In the genomic region with DNA sequence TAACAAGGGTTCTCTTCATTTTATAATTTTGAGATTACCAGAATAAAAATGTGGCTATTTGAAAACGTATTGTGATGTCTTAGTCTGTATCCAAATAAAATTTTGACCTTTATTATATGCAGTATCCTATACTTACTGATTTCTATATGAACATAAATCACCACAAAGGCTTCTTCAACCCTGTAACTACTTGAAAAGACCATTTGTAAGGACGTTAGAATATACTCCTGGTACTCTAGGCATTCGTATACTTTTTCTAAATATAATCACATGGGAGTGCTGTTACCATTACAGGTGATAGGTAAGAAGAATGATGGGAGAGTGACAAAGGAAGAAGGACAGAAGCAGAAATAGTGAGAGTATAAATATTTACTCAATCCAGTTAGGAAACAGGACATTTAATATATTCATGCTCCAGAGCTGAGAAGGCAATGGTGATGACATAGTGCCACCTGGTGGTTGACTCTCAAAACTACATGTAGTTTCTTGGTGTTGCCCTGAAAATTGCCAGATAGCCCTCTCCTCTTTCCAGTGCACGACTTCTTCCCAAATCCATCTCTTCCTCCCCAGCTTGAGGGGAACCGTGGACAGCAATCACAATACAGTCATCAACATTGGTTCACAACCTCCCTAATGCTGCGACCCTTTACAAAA, we compare ENCODE assay signal across 8 mouse cellular contexts. TPM values are rescaled to one million over a fixed set of nuclear protein-coding genes. Genes with fewer than 3 reads are reported as not detected.
DNase-seq lines count a peak whose midpoint lies in the region; ATAC-seq and TF ChIP-seq lines count a peak whose summit lies in the region.

No protein-coding gene starts in this region.

- H3K27me3 ChIP-seq in ES-Bruce4 (ENCODE audit: control insufficient read depth, insufficient read depth, low read length, poor library complexity, severe bottlenecking) = no peaks in the 10 kb centered on the region
- H3K27me3 ChIP-seq in heart, postnatal 0 days (ENCODE audit: control insufficient read depth, insufficient read depth, low read length) = no peaks in the 10 kb centered on the region
- no peaks in the 10 kb centered on the region for H3K27me3 ChIP-seq in kidney, embryonic 16.5 days (ENCODE audit: insufficient read depth, low read length)
- H3K27me3 ChIP-seq in liver, adult 2 months (ENCODE audit: control insufficient read depth, insufficient read depth, low read length) = no peaks in the 10 kb centered on the region
- no peaks in the 10 kb centered on the region for H3K27me3 ChIP-seq in neural tube, embryonic 11.5 days (ENCODE audit: control insufficient read depth, insufficient read depth, low read length)

- TF ChIP-seq POLR2A in ES-Bruce4 (IDR thresholded peaks at IDR 0.05; ENCODE audit: insufficient read depth, low read length) = no peak
- no peak for TF ChIP-seq POLR2A in liver, adult 2 months (IDR thresholded peaks at IDR 0.05; ENCODE audit: extremely low read depth, insufficient read depth, low read length)

- H3K36me3 ChIP-seq in ES-Bruce4 (ENCODE audit: control insufficient read depth, insufficient read depth, low read length, poor library complexity, severe bottlenecking) = no peaks in the 10 kb centered on the region
- H3K36me3 ChIP-seq in heart, postnatal 0 days (replicated peaks; ENCODE audit: control insufficient read depth, insufficient read depth, low read length) = no peaks in the 10 kb centered on the region
- no peaks in the 10 kb centered on the region for H3K36me3 ChIP-seq in kidney, embryonic 16.5 days (ENCODE audit: insufficient read depth, low read length)
- H3K36me3 ChIP-seq in liver, adult 2 months (ENCODE audit: control insufficient read depth, insufficient read depth, low read length) = no peaks in the 10 kb centered on the region
- no peaks in the 10 kb centered on the region for H3K36me3 ChIP-seq in neural tube, embryonic 11.5 days (ENCODE audit: control insufficient read depth, insufficient read depth, low read length)

- H3K4me3 ChIP-seq in ES-Bruce4 (ENCODE audit: low read depth, low read length) = no peak overlapping the region
- no peak overlapping the region for H3K4me3 ChIP-seq in heart, postnatal 0 days (ENCODE audit: low read depth, low read length)
- no peak overlapping the region for H3K4me3 ChIP-seq in kidney, embryonic 16.5 days (ENCODE audit: low read length)
- H3K4me3 ChIP-seq in liver, adult 2 months (ENCODE audit: insufficient read depth, low read depth, low read length) = no peak overlapping the region
- H3K4me3 ChIP-seq in neural tube, embryonic 11.5 days (ENCODE audit: low read depth, low read length) = no peak overlapping the region

- peak; percentile 33; the same call in 1 of the 2 replicates for ATAC-seq in heart, postnatal 0 days (ENCODE audit: insufficient read depth, low read depth)
- ATAC-seq in kidney, embryonic 16.5 days (ENCODE audit: low FRiP score, low TSS enrichment) = peak; percentile 27; the same call in 1 of the 2 replicates
- ATAC-seq in neural tube, embryonic 11.5 days (ENCODE audit: insufficient read depth, low FRiP score, low TSS enrichment) = peak; percentile 61; the same call in 1 of the 2 replicates

- H3K9ac ChIP-seq in ES-Bruce4 (ENCODE audit: low read depth, poor library complexity, severe bottlenecking) = no peak overlapping the region
- no peak overlapping the region for H3K9ac ChIP-seq in heart, postnatal 0 days (replicated peaks; ENCODE audit: low read depth, low read length)
- no peak overlapping the region for H3K9ac ChIP-seq in kidney, embryonic 16.5 days (replicated peaks; ENCODE audit: low read length)
- no peak overlapping the region for H3K9ac ChIP-seq in liver, adult 2 months (ENCODE audit: low read depth, low read length)
- H3K9ac ChIP-seq in neural tube, embryonic 11.5 days (ENCODE audit: low read length) = no peak overlapping the region

- DNase-seq in adrenal gland, adult 8-10 months = peak; percentile 20
- DNase-seq in embryo, embryonic 10.5 days (ENCODE audit: low spot score) = peak; percentile 87
- peak; percentile 73 for DNase-seq in heart, postnatal 0 days (ENCODE audit: low spot score)
- peak; percentile 49 for DNase-seq in liver, adult 2 months (ENCODE audit: extremely low read depth, low read depth, low spot score)
- DNase-seq in neural tube, embryonic 11.5 days (ENCODE audit: low spot score) = peak; percentile 53
- peak; percentile 49 for DNase-seq in thymus, postnatal 4 days

- TF ChIP-seq EP300 in ES-Bruce4 (IDR thresholded peaks at IDR 0.05; ENCODE audit: insufficient read depth, low read depth, low read length) = no peak
- TF ChIP-seq EP300 in heart, postnatal 0 days (IDR thresholded peaks at IDR 0.05; ENCODE audit: low read depth) = no peak

- no peaks in the 10 kb centered on the region for H3K9me3 ChIP-seq in ES-Bruce4 (replicated peaks; ENCODE audit: control insufficient read depth, insufficient read depth, low read length, poor library complexity, severe bottlenecking)
- H3K9me3 ChIP-seq in heart, postnatal 0 days (replicated peaks; ENCODE audit: control insufficient read depth, low read length) = no peaks in the 10 kb centered on the region
- no peaks in the 10 kb centered on the region for H3K9me3 ChIP-seq in kidney, embryonic 16.5 days (ENCODE audit: low read length)
- H3K9me3 ChIP-seq in neural tube, embryonic 11.5 days (ENCODE audit: control insufficient read depth, low read length) = no peaks in the 10 kb centered on the region

- no peaks in the 10 kb centered on the region for H3K4me1 ChIP-seq in ES-Bruce4 (ENCODE audit: control insufficient read depth, insufficient read depth, low read length)
- peaks cover 17% of the 10 kb centered on the region; the same call in 1 of the 2 replicates for H3K4me1 ChIP-seq in heart, postnatal 0 days (ENCODE audit: control insufficient read depth, insufficient read depth)
- no peaks in the 10 kb centered on the region for H3K4me1 ChIP-seq in kidney, embryonic 16.5 days (ENCODE audit: insufficient read depth, low read length)
- H3K4me1 ChIP-seq in liver, adult 2 months (ENCODE audit: control insufficient read depth, insufficient read depth, low read length) = no peaks in the 10 kb centered on the region
- no peaks in the 10 kb centered on the region for H3K4me1 ChIP-seq in neural tube, embryonic 11.5 days (ENCODE audit: control insufficient read depth, insufficient read depth, low read length)

- H3K27ac ChIP-seq in ES-Bruce4 (ENCODE audit: insufficient read depth, low read length) = no peak overlapping the region
- no peak overlapping the region for H3K27ac ChIP-seq in heart, postnatal 0 days (ENCODE audit: low read depth)
- H3K27ac ChIP-seq in kidney, embryonic 16.5 days (ENCODE audit: low read length) = no peak overlapping the region
- H3K27ac ChIP-seq in liver, adult 2 months (replicated peaks; ENCODE audit: insufficient read depth, low read depth, low read length) = no peak overlapping the region
- H3K27ac ChIP-seq in neural tube, embryonic 11.5 days (ENCODE audit: low read depth, low read length) = no peak overlapping the region

- 34% methylated on average over 6 of the region's 6 CpGs for WGBS in heart, postnatal 0 days
- WGBS in kidney, embryonic 16.5 days = 37% methylated on average over 6 of the region's 6 CpGs
- 45% methylated on average over 6 of the region's 6 CpGs for WGBS in liver, adult 2 months
- 46% methylated on average over 6 of the region's 6 CpGs for WGBS in neural tube, embryonic 11.5 days

- peak; percentile 34 for TF ChIP-seq CTCF in ES-Bruce4 (IDR thresholded peaks at IDR 0.05; ENCODE audit: low read depth, low read length)
- peak; percentile 85 for TF ChIP-seq CTCF in heart, postnatal 0 days (IDR thresholded peaks at IDR 0.05; ENCODE audit: low read depth)
- TF ChIP-seq CTCF in liver, adult 2 months (IDR thresholded peaks at IDR 0.05; ENCODE audit: low read depth, low read length) = peak; percentile 59

- H3K4me2 ChIP-seq in heart, postnatal 0 days (ENCODE audit: low read depth, low read length) = no peak overlapping the region
- no peak overlapping the region for H3K4me2 ChIP-seq in kidney, embryonic 16.5 days (replicated peaks; ENCODE audit: low read depth, low read length)
- no peak overlapping the region for H3K4me2 ChIP-seq in neural tube, embryonic 11.5 days (ENCODE audit: low read depth)

- no peaks in the 10 kb centered on the region for H3K79me2 ChIP-seq in liver, adult 2 months (ENCODE audit: control insufficient read depth, insufficient read depth, low read length)

RNA-seq across cellular contexts. Expression of a gene that starts 14.1 kb away (rescaled TPM):
- 35.6 and 38.5 TPM in 2 replicates for polyA plus RNA-seq in ES-Bruce4 (2011; ENCODE audit: insufficient read depth, insufficient read length, low read depth, missing spikeins)
- total RNA-seq in adrenal gland, adult 8-10 months (2022) = 10 to 100 TPM; 35.9 to 40.0 (median 38.0) TPM
- 20.8 and 46.8 TPM in 2 replicates for total RNA-seq in heart, postnatal 0 days (2014; rRNA removed; ENCODE audit: low replicate concordance)
- polyA plus RNA-seq in heart, postnatal 0 days (2015; fragmentation: Nextera tagmentation; extraction: Ambion mirVana) = 51.8 and 56.9 TPM in 2 replicates
- 67.6 and 75.7 TPM in 2 replicates for polyA plus RNA-seq in kidney, embryonic 16.5 days (2015; fragmentation: Nextera tagmentation; extraction: Ambion mirVana)
- 2.6 and 3.5 TPM in 2 replicates for total RNA-seq in liver, adult 2 months (2014; rRNA removed)
- polyA plus RNA-seq in liver, adult 2 months (2012; rRNA removed) = 0.62 and 0.71 TPM in 2 replicates
- 66.3 and 73.6 TPM in 2 replicates for polyA plus RNA-seq in neural tube, embryonic 11.5 days (2014; fragmentation: Nextera tagmentation; extraction: Ambion mirVana)

Comparison
In these comparisons a context has a peak if more than half of its experiments do, and no peak if none do; other contexts are left out.
1. CTCF ChIP-seq: peak in every context shown above with its lines; median percentile 85 in heart, postnatal 0 days; 59 in liver, adult 2 months; 34 in ES-Bruce4.
2. DNase-seq: peak in every context shown above with its lines; median percentile 87 in embryo, embryonic 10.5 days; 73 in heart, postnatal 0 days; 53 in neural tube, embryonic 11.5 days; 49 in liver, adult 2 months; 49 in thymus, postnatal 4 days; 20 in adrenal gland, adult 8-10 months.
3. RNA of a gene that starts 14.1 kb away (polyA plus RNA-seq): 67.6 to 75.7 TPM in kidney, embryonic 16.5 days, 66.3 to 73.6 TPM in neural tube, embryonic 11.5 days, 51.8 to 56.9 TPM in heart, postnatal 0 days and 35.6 to 38.5 TPM in ES-Bruce4; 0.62 to 0.71 TPM in liver, adult 2 months; every median in the first group is over 10 times any median in the second.
4. Peak in every context shown above with its lines, with median percentiles within 50 percentile points of each other: ATAC-seq.